Mouse (Mus musculus) small intestine, adult 2 months (tissue): ENCODE measurements at regions not wholly inside any gene's neighbourhood (a gene's known extent, or its start where the extent isn't known, plus 50 kb on each side); places are given as distances from the start of the nearest gene placed in this dataset.

ENCODE experiments used
- CTCF ChIP-seq: fragments of 200-500 bp; IDR thresholded peaks from 2 replicates; pipeline ENCODE4 v1.5.1; 2012; ENCODE audit warnings: low read depth, mild to moderate bottlenecking, control low read depth, inconsistent platforms, low read length, moderate library complexity, mixed read lengths; ENCODE audit not compliant: insufficient replicate concordance, insufficient read length; ENCODE audit errors: extremely low read depth
- POLR2A ChIP-seq: fragments of 200-500 bp; IDR thresholded peaks from 2 replicates; pipeline ENCODE4 v1.6.1; 2012; ENCODE audit warnings: low read depth, mild to moderate bottlenecking, control low read depth, inconsistent platforms, low read length, moderate library complexity

DNA sequence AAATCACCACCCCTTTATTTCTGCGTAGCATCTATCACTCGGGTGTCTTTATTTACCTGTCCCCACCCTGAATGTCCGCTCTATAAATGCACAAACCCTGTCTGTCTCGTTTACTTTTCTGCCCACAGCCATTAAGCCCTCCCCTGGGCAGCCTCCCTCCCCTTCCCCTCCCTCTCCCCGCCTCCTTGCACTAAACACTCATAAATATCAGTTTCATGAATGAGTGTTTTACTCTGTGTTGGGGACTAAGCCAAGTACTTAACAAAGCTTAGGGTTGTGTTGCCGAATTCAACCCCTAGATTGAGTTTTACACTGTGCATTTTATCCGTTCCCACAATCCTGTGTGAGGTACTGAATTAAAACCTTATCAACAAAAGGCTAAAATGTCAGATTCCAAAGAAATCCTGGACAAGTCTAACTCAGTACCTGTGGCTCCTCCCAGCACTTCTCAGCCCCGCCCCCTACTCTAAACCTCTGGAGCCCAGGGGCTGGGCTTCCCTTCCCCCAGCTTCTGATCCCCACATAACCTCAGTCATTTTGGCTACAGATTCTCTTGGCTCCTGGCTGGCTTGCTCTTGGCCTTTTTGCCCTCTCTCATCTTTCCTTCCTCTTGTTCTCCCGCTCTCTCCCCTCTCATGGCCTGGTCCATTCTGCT lies 52.0 kb upstream of the Clint1 start:
- TF ChIP-seq CTCF (no peak), POLR2A (no peak)
